Mouse (Mus musculus) thymus, postnatal 36 days (tissue): ENCODE results near the gene Omt2b.
"Not testable (repeated sequence)": the region's sequence is repeated elsewhere in the genome, so short reads cannot be mapped to it uniquely, and the experiment has no call there.

Experiments
- DNase-seq, 2 experiments: peaks; one replicate each; pipeline ENCODE4 v3.0.0; 2022; ENCODE audit warnings: mixed read lengths in 2 of 2

Omt2b gene

GRCm38 (mm10) chr9:78327289-78327688 lies at the start of gene Omt2b:
Gene Omt2b (plus strand): TSS chr9:78327589.
- DNase-seq: not testable (repeated sequence)

- not testable (repeated sequence) for DNase-seq
Observed at GRCm38 (mm10) chr9:78282002-78282711, 45.2 kb upstream of the Omt2b start.

GRCm38 (mm10) chr9:78289063-78289462 lies 38.3 kb upstream of the Omt2b start:
- DNase-seq: not testable (repeated sequence)

- DNase-seq: not testable (repeated sequence)
Observed at GRCm38 (mm10) chr9:78289723-78290122, 37.7 kb upstream of the Omt2b start, which contains the start of gene Gm10639. Gene Gm10639 (plus strand): TSS chr9:78289923.

- DNase-seq: not testable (repeated sequence)
Observed at GRCm38 (mm10) chr9:78292462-78292861, 34.9 kb upstream of the Omt2b start.

DNA sequence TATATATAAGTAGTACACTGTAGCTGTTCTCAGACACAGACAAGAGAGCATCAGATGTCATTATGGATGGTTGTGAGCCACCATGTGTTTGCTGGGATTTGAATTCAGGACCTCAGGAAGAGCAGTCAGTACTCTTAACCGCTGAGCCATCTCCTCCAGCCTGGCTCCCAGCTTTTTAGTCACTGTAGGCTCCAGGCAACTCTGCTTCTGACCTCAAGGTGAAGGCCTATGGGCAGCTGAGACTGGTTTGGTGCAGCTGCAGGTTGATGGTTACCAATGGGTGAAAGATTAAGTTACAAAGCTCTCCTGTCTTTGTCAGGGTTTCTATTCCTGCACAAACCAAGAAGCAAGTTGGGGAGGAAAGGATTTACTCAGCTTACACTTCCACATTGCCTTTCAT lies 33.7 kb upstream of the Omt2b start:
- DNase-seq: not testable (repeated sequence)

DNA sequence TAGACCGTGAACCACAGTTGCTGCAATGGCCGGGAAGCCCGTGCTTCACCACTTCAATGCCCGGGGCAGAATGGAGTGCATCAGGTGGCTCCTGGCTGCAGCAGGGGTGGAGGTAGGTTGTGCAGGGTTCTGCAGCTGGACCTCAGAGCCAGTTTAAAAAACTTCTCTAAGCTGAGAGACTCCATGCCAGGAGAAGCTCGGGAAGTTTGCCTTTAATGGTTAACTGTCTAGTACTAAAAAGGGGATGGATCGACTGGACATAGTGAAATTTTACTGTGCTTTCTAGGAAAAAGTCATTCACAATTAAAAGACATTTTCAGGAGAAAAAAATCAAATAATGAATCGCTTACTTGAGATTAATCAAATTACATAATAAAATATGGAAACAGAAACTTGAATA lies 32.6 kb upstream of the Omt2b start:
- DNase-seq: not testable (repeated sequence)

DNA sequence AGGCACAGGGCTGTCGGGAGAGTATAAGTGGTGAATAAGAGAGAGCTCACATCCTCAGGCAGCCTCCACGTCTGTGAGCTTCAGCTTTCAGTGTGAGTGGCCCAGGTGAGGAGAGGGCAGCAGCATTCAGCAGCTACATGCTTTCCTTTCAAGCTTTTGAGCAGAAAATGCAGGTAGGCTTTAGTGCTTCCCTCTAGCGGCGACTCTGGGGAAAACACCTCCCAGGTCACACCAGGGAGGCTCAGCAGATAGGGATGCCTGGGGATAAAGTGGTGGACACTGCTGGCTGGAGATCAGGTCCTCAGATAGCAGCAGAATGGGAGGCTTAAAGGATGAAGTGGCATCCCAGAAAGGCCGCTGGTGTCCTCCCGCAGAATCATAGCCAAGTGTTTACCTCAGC lies 31.3 kb upstream of the Omt2b start:
- peak; percentile 20 to 25 for DNase-seq

DNA sequence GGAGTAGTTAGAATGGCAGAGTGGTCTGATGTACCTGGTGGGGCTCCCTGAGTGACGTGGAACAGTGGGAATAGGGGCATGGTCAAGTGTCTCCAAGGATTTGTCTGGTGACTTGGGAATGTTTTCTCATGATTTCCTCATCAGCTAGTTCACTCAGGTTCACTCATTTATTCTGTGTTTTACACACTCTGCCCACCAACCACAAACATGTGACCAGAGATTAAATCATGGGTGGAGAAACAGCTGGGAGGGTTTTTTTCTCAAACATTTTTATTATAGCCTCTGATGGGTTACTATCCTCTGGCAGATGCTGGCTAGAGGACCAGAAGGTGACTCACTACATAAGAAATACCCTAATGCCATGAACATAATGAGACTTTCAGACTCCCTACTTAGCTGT lies 29.2 kb upstream of the Omt2b start:
- DNase-seq: no peak

- DNase-seq: not testable (repeated sequence)
Observed at GRCm38 (mm10) chr9:78299143-78299542, 28.2 kb upstream of the Omt2b start.

- not testable (repeated sequence) for DNase-seq
Observed at GRCm38 (mm10) chr9:78308122-78308521, 19.3 kb upstream of the Omt2b start.

- DNase-seq: no peak
Observed at GRCm38 (mm10) chr9:78314696-78315095, 12.7 kb upstream of the Omt2b start, which contains the start of gene Omt2a. Gene Omt2a (minus strand): TSS chr9:78314796.

GRCm38 (mm10) chr9:78319499-78319898 lies 7.9 kb upstream of the Omt2b start:
- no peak for DNase-seq

- not testable (repeated sequence) for DNase-seq
Observed at GRCm38 (mm10) chr9:78337050-78337449, 9.7 kb downstream of the Omt2b start.

GRCm38 (mm10) chr9:78340324-78340723 lies 12.9 kb downstream of the Omt2b start:
- DNase-seq: peak; percentile 29 to 34

- DNase-seq: not testable (repeated sequence)
Observed at GRCm38 (mm10) chr9:78342494-78342893, 15.1 kb downstream of the Omt2b start.

DNA sequence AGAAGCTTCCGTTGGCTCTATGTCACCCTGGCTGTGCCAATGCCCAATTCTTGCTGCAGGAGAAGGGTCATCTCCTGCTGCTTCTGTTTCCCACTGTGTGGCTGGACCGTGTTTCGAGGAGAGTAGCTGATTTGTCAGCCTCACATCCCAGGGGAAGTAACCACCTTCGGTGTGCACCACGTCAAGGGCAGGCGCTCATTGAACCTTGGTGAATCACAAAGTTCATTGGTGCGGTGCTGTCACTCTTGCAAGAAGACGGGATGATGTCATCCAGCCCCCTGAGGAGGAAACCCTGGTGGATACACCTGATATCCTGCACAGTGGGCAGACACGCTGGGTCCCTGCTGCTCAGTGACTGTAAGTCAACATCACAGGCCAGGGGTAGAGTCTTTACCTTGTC lies 15.7 kb downstream of the Omt2b start:
- not testable (repeated sequence) for DNase-seq

DNA sequence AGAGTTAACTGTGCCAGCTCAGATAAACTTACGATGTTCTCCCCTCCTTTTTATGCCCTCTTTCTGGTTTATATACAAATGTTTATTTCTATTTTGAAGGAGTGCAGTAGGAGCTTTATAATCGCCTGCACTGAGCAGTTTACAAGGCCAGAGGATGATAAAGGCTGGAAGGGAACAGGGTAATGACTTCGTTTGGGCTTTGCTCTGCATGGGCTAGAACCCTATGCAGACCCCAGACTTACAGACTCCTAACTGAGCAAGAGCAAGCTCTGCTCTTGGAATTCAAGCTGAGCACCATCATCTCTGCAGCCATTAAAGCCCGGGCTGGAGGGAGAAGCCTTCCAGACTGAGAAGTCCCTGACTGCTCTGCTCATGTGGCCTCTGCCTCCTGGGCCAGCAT lies 17.8 kb downstream of the Omt2b start:
- not testable (repeated sequence) for DNase-seq

DNA sequence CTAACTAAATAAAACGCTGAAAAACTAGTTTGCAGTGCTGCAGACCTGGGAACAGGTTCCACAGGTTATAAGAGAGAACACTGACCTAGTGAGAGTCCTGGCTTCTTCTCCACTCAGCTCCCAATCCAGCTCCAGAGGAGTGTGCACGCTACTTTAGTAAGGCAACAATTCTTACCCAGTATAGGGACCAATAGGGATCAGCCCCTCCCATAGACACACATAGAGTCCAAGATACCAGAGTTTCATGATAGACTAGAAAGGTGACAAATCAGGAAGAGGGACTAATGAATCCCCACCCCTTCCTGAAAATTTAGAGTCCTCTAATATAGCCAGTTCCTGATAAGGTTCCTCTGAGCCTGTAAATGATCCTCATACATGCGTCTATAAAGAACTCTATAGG lies 19.6 kb downstream of the Omt2b start:
- no peak for DNase-seq

- DNase-seq: not testable (repeated sequence)
Observed at GRCm38 (mm10) chr9:78348206-78349004, 21.0 kb downstream of the Omt2b start.

DNA sequence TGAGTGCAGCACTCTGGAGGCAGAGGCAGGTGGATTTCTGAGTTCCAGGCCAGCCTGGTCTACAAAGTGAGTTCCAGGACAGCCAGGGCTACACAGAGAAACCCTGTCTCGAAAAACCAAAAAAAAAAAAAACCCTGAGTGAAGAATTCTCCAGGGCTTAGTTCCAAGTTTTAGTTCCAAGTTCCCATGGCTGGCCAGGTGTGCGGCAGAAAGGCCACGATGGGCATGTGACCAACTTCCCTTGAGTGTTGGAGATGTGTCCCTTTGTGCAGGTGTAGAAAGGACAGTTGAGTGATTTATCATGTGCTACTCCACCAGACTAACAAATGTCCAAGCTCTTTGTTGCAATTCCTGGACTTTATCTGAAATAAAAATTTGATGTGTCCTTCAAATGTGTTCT lies 21.8 kb downstream of the Omt2b start:
- not testable (repeated sequence) for DNase-seq

- not testable (repeated sequence) for DNase-seq
Observed at GRCm38 (mm10) chr9:78350007-78350406, 22.6 kb downstream of the Omt2b start.

GRCm38 (mm10) chr9:78351504-78352220 lies 24.3 kb downstream of the Omt2b start:
- no peak for DNase-seq
